Mouse (Mus musculus) midbrain, embryonic 14.5 days (tissue): ENCODE measurements at regions not wholly inside any gene's neighbourhood (a gene's known extent, or its start where the extent isn't known, plus 50 kb on each side); places are given as distances from the start of the nearest gene placed in this dataset.
A peak's percentile ranks its signal among the peaks of the same experiment; 100 is the strongest.

ENCODE experiments used
- ATAC-seq: fragments of 200-750 bp; cut with Nextera tagmentation; 2 replicates; pipeline ENCODE4 v1.8.0; 2017; ENCODE audit warnings: moderate number of reproducible peaks, moderate library complexity; ENCODE audit not compliant: low FRiP score, low TSS enrichment
- DNase-seq: peaks from one replicate; pipeline ENCODE4 v3.0.0-alpha.2; 2015
- H3K27ac ChIP-seq: fragments of 300-500 bp; sonication (generic); replicated peaks from 2 replicates; pipeline ENCODE4 v1.5.1; 2014; ENCODE audit warnings: mild to moderate bottlenecking, low read depth, low read length, moderate library complexity
- H3K27me3 ChIP-seq: fragments of 300-500 bp; sonication (generic); 2 replicates; pipeline ENCODE4 v1.6.1; 2014; ENCODE audit warnings: low read length, control low read depth, mixed read lengths; ENCODE audit not compliant: control insufficient read depth, insufficient read depth
- H3K36me3 ChIP-seq: fragments of 300-500 bp; sonication (generic); 2 replicates; pipeline ENCODE4 v1.6.1; 2014; ENCODE audit warnings: low read length, control low read depth; ENCODE audit not compliant: control insufficient read depth, insufficient read depth
- H3K4me1 ChIP-seq: fragments of 300-500 bp; sonication (generic); 2 replicates; pipeline ENCODE4 v1.6.1; 2014; ENCODE audit warnings: mild to moderate bottlenecking, antibody characterized with exemption, low read length, control low read depth; ENCODE audit not compliant: control insufficient read depth, insufficient read depth
- H3K4me2 ChIP-seq: fragments of 300-500 bp; sonication (generic); 2 replicates; pipeline ENCODE4 v1.6.1; 2014; ENCODE audit warnings: mild to moderate bottlenecking, low read length, moderate library complexity
- H3K4me3 ChIP-seq: fragments of 300-500 bp; sonication (generic); replicated peaks from 2 replicates; pipeline ENCODE4 v1.5.1; 2014; ENCODE audit warnings: low read depth, low read length
- H3K9ac ChIP-seq: fragments of 300-500 bp; sonication (generic); replicated peaks from 2 replicates; pipeline ENCODE4 v1.6.1; 2014; ENCODE audit warnings: mild to moderate bottlenecking, low read length, moderate library complexity
- H3K9me3 ChIP-seq: fragments of 300-500 bp; sonication (generic); 2 replicates; pipeline ENCODE4 v1.6.1; 2016; ENCODE audit warnings: low read length, control low read depth, mixed read lengths; ENCODE audit not compliant: control insufficient read depth
- WGBS: fragments of 180-500 bp; shearing (Covaris S2); extraction: QIAGEN DNeasy Blood & Tissue Kit; methylation state at CpG from one replicate; pipeline ENCODE4 v1.1.7; 2014; 5-methylcytosine and 5-hydroxymethylcytosine counted together

DNA sequence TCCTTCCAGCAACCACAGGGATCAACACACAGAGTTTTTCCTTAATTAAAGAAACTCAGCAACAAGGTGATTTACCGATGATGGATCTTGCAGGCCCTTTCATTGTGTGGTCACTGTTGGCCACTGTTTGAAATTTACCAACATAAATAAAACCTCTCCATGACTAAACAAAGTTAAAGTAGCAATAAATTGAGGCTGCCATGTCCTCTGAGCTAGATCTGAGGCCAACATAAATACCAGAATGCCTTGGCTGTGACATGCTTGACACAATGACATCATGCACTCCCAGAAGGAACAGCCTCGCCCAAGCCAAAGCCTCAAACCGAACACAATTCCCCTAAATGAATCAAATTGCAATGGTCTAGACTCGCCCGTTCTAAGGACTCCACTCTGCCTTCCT is 186.8 kb upstream of the Spred2 start:
- Histone ChIP-seq H3K9me3 (no peaks in the 10 kb centered on the region), H3K4me1 (no peaks in the 10 kb centered on the region), H3K27me3 (no peaks in the 10 kb centered on the region), H3K27ac (no peak overlapping the region), H3K36me3 (no peaks in the 10 kb centered on the region), H3K4me2 (no peak overlapping the region), H3K9ac (no peak overlapping the region), H3K4me3 (no peak overlapping the region)
- no peak for DNase-seq
- WGBS, result 78% methylated on average over 5 of the region's 5 CpGs
- ATAC-seq, result no peak

DNA sequence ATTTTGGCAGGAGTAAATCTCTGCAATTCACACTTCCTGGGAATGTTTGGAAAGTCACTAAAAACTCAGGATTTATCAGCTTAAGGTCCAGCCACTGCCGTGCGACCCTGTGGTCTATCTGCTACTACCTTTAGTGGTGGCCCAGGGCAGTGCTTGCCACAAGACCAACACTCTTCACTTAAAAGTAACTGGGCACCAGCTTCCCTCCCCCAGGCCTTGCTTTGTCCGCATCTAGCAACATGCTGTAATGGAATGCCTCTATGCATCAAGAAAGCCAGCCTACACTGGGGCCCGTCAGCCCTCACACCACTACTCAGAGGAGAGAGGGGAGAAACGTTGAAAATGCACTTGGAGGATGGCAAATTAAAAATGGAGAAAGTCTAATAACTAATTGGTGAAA is 186.4 kb upstream of the Spred2 start:
- no peak overlapping the region for H3K27ac ChIP-seq
- H3K9ac ChIP-seq, result no peak overlapping the region
- H3K27me3 ChIP-seq, result no peaks in the 10 kb centered on the region
- no peak overlapping the region for H3K4me3 ChIP-seq
- H3K4me2 ChIP-seq, result no peak overlapping the region
- no peaks in the 10 kb centered on the region for H3K36me3 ChIP-seq
- no peak for DNase-seq
- H3K9me3 ChIP-seq, result no peaks in the 10 kb centered on the region
- WGBS, result 77% methylated on average over 5 of the region's 5 CpGs
- ATAC-seq, result no peak
- H3K4me1 ChIP-seq, result no peaks in the 10 kb centered on the region

DNA sequence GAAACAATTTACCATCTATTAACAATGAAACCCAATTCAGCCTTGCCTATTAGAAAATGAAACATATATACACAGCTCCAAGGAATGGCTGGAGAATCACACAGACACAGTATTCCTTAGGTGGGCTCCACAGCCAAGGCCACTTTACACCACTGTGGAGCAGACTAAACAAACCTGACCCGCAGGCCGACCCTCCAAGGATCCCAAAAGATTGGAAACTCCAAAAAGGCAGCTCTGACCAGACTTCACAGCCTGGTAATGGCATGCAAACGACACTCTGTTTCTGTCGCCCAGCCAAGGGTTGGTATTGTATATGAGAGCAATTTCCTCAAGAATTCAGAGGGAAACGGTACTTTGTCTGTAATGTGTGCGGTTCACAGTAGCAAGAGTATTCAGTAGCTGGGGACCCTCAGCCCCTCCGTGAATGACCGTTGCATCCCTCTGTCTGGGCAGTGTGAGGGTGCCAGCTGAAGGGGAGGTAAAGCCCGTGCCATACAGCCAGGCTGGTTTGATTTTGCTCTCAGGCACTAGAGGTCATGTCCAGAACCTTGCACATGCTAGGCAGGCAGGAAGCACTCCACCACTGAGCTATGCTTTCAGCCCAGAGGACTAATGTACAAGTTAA is 184.5 kb upstream of the Spred2 start:
- DNase-seq (no peak), ATAC-seq (no peak)
- no peak overlapping the region for H3K4me3 ChIP-seq
- H3K4me2 ChIP-seq, result no peak overlapping the region
- 86% methylated on average over 9 of the region's 9 CpGs for WGBS
- no peak overlapping the region for H3K27ac ChIP-seq
- H3K4me1 ChIP-seq, result no peaks in the 10 kb centered on the region
- no peaks in the 10 kb centered on the region for H3K9me3 ChIP-seq
- no peak overlapping the region for H3K9ac ChIP-seq
- H3K27me3 ChIP-seq, result no peaks in the 10 kb centered on the region
- no peaks in the 10 kb centered on the region for H3K36me3 ChIP-seq

- no peak for ATAC-seq
- Histone ChIP-seq H3K4me2 (no peak overlapping the region), H3K36me3 (no peaks in the 10 kb centered on the region), H3K27me3 (no peaks in the 10 kb centered on the region), H3K27ac (no peak overlapping the region), H3K4me1 (no peaks in the 10 kb centered on the region), H3K4me3 (no peak overlapping the region), H3K9me3 (no peaks in the 10 kb centered on the region), H3K9ac (no peak overlapping the region)
- no peak for DNase-seq
- 88% methylated on average over 3 of the region's 3 CpGs for WGBS
Observed at GRCm38 (mm10) chr11:19740562-19740961, 183.6 kb upstream of the Spred2 start.

- Histone ChIP-seq H3K9me3 (no peaks in the 10 kb centered on the region), H3K27me3 (no peaks in the 10 kb centered on the region), H3K36me3 (no peaks in the 10 kb centered on the region), H3K4me1 (no peaks in the 10 kb centered on the region), H3K4me3 (no peak overlapping the region), H3K9ac (no peak overlapping the region), H3K4me2 (no peak overlapping the region), H3K27ac (no peak overlapping the region)
- DNase-seq (no peak), ATAC-seq (no peak)
- 61% methylated on average over 11 of the region's 11 CpGs for WGBS
Observed at GRCm38 (mm10) chr11:19747097-19747972, 176.8 kb upstream of the Spred2 start.

DNA sequence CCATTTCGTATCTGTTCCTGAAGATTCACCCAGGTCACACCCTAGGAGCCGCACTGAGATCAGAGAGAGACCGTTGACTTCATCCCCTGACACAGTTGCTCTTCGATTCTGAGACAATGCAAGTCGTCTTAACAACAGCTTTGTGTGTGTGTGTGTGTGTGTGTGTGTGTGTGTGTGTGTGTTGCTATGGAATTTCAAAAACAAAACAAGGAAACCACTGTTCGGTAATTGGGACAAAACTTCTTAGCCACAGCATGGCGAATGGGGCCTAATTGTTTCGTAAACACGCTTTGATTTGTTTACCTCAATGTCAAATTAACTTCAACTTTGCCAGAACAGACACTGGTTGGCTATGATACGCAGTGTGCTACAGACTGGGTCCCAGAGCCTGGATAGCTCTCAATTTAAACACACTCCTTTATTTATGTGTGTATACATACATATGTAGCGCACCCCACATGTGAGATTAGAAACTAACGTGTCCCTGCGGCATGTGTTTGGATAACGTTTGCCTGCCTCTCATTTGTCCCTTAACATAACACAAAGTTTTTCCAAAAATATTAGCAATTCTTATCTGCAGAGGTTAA is 176.1 kb upstream of the Spred2 start:
- Histone ChIP-seq H3K27me3 (no peaks in the 10 kb centered on the region), H3K9ac (no peak overlapping the region), H3K36me3 (no peaks in the 10 kb centered on the region), H3K4me3 (no peak overlapping the region), H3K4me2 (no peak overlapping the region), H3K4me1 (no peaks in the 10 kb centered on the region), H3K9me3 (no peaks in the 10 kb centered on the region), H3K27ac (no peak overlapping the region)
- ATAC-seq (no peak), DNase-seq (no peak)
- 71% methylated on average over 14 of the region's 14 CpGs for WGBS

GRCm38 (mm10) chr11:19758892-19759291 is 165.3 kb upstream of the Spred2 start:
- Histone ChIP-seq H3K4me3 (no peak overlapping the region), H3K9ac (no peak overlapping the region), H3K27me3 (0 out of 2 replicates have a peak, but pooled peaks cover 4% of the 10 kb centered on the region), H3K9me3 (no peaks in the 10 kb centered on the region), H3K27ac (no peak overlapping the region), H3K4me1 (no peaks in the 10 kb centered on the region), H3K36me3 (no peaks in the 10 kb centered on the region), H3K4me2 (no peak overlapping the region)
- WGBS, result 79% methylated on average over 4 of the region's 4 CpGs
- DNase-seq (no peak), ATAC-seq (no peak)

DNA sequence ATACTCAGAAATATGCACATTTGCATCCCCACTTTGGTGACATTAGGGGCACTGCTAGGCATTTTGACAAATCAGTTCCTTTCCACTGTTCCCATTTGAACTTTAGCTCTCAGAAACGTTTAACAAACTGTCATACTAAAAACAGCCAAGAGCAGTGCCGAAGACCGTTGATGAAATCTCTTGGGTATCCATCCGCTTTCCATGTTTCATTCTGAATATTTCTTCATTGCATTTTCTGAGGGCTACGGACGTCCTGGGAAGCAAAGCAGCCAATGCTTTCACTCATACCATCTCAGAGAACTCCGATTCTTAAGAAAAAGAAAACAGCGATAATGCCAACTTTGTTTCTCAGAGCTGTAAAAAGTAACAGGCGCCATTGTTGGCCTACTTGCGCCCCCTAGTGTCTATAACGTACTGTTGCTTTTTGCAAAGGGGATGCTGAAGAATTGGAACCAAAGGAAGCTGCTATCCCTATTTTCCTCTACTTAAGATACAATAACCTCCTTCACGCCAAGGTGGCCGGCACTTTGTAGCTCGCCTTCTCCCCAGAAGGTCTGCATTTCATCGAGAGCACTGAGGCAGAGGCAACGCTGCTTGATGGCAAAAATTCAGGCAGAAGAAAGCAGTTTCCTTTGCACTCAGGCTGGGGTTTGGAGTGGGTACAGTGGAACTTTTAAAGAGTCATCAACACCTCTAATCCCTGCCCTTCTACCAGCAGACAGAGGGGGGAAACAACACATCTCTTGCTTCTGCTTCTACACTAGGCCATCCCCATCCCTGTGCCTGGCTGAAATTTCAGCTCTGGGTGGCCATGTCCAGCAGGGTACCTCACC is 163.1 kb upstream of the Spred2 start:
- H3K9me3 ChIP-seq, result no peaks in the 10 kb centered on the region
- no peaks in the 10 kb centered on the region for H3K36me3 ChIP-seq
- ATAC-seq, result 0 out of 2 replicates have a peak, but pooled peaks have one; percentile 15
- DNase-seq, result peak; percentile 93
- 0 out of 2 replicates have a peak, but pooled peaks cover 4% of the 10 kb centered on the region for H3K27me3 ChIP-seq
- no peak overlapping the region for H3K27ac ChIP-seq
- 0 out of 2 replicates have a peak, but pooled peaks cover 9% of the 10 kb centered on the region for H3K4me1 ChIP-seq
- no peak overlapping the region for H3K9ac ChIP-seq
- H3K4me2 ChIP-seq, result peak overlapping the region; percentile 35
- WGBS, result 14% methylated on average over 16 of the region's 16 CpGs
- H3K4me3 ChIP-seq, result no peak overlapping the region
